Mouse (Mus musculus) brain, embryonic 18.5 days (tissue): ENCODE measurements around the gene Zc3h10.
A peak's percentile ranks its signal among the peaks of the same experiment; 100 is the strongest.

Source experiments
- DNase-seq: peaks from one replicate; pipeline ENCODE4 v3.0.0-alpha.2; 2012; ENCODE audit warnings: low read depth, low spot score

Zc3h10 gene

GRCm38 (mm10) chr10:128547361-128548032 is at the start of gene Zc3h10:
Gene Zc3h10 (minus strand): TSS chr10:128547774.
- peak; percentile 97 for DNase-seq

GRCm38 (mm10) chr10:128592797-128593196 is 45.2 kb upstream of the Zc3h10 start:
- DNase-seq, result no peak

GRCm38 (mm10) chr10:128591436-128591835 is 43.9 kb upstream of the Zc3h10 start:
- no peak for DNase-seq

- no peak for DNase-seq
These were observed 42.7 kb upstream of the Zc3h10 start for GRCm38 (mm10) chr10:128590193-128590690.

- DNase-seq, result no peak
These were observed 42.1 kb upstream of the Zc3h10 start, which contains the start of gene Erbb3 for GRCm38 (mm10) chr10:128589464-128590192. Gene Erbb3 (minus strand): TSS chr10:128589652.

- DNase-seq, result no peak
These were observed 41.3 kb upstream of the Zc3h10 start for GRCm38 (mm10) chr10:128588775-128589463.

- no peak for DNase-seq
These were observed 40.6 kb upstream of the Zc3h10 start for GRCm38 (mm10) chr10:128588136-128588535.

GRCm38 (mm10) chr10:128587697-128588096 is 40.1 kb upstream of the Zc3h10 start:
- DNase-seq, result no peak

GRCm38 (mm10) chr10:128587120-128587519 is 39.5 kb upstream of the Zc3h10 start:
- no peak for DNase-seq

- no peak for DNase-seq
These were observed 39.0 kb upstream of the Zc3h10 start for GRCm38 (mm10) chr10:128586546-128586945.

GRCm38 (mm10) chr10:128584386-128584785 is 36.8 kb upstream of the Zc3h10 start:
- no peak for DNase-seq

GRCm38 (mm10) chr10:128583644-128584043 is 36.1 kb upstream of the Zc3h10 start:
- DNase-seq, result no peak

GRCm38 (mm10) chr10:128579731-128580130 is 32.2 kb upstream of the Zc3h10 start:
- no peak for DNase-seq

- no peak for DNase-seq
These were observed 31.7 kb upstream of the Zc3h10 start for GRCm38 (mm10) chr10:128579298-128579697.

- DNase-seq, result no peak
These were observed 30.8 kb upstream of the Zc3h10 start for GRCm38 (mm10) chr10:128578330-128578729.

- DNase-seq, result no peak
These were observed 27.5 kb upstream of the Zc3h10 start for GRCm38 (mm10) chr10:128575063-128575462.

- peak; percentile 98 for DNase-seq
These were observed 18.4 kb upstream of the Zc3h10 start, which contains the start of gene Pa2g4 for GRCm38 (mm10) chr10:128565788-128566531. Gene Pa2g4 (minus strand): TSS chr10:128565987.

GRCm38 (mm10) chr10:128565206-128565787 is 17.7 kb upstream of the Zc3h10 start:
- no peak for DNase-seq

GRCm38 (mm10) chr10:128563544-128563943 is 16.0 kb upstream of the Zc3h10 start:
- no peak for DNase-seq

GRCm38 (mm10) chr10:128556963-128557362 is 9.4 kb upstream of the Zc3h10 start:
- DNase-seq, result no peak

GRCm38 (mm10) chr10:128556286-128556685 is 8.7 kb upstream of the Zc3h10 start:
- no peak for DNase-seq
